Mouse (Mus musculus): Measurements from ENCODE around the gene Trib3.

The Trib3 gene

GRCm38 (mm10) chr2:152343329-152344213 lies at the start of gene Trib3:
Gene Trib3 (minus strand): TSS chr2:152344032.
- peak; percentile 89 for DNase-seq

- DNase-seq: no peak
Measured at GRCm38 (mm10) chr2:152393225-152394017, 49.6 kb upstream of the Trib3 start.

- DNase-seq: no peak
Measured at GRCm38 (mm10) chr2:152392786-152393185, 49.0 kb upstream of the Trib3 start.

DNA sequence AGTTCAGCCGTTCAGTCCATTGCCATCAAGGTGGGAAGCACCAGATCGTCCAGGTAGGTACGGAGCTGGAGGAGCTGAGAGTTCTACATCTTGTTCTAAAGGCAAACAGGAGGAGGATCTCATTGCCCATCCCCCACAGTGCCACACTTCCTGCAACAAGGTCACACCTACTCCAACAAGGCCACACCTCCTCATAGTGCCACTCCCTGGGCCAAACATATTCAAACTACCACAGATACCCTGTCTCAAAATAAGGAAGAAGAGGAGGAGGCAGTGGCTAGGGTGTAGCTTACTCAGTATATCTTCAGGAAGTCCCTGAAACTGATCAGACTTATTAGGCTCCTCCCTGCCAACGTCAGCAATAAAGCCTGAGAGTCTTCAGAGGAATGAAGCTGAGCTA lies 40.4 kb upstream of the Trib3 start:
- DNase-seq: no peak

DNA sequence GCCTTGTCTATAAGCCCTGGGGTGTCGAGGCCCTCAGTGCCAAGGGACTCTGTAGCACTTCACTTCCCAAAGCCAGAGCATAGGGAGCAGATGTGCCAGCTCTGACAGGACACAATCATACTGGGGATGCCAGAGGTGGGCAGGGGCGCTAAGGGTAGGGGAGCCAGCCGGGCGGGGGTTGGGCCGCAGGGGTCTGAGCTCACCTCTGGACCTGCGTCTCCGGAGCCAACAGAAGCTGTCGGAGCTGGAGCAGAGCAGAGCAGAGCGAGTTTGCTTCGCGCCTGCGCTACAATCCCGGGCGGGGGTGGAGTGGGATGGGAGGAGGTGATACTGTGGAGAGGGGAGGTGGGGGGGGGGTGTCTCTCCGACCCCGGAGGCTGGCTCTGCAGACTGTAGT lies 32.5 kb upstream of the Trib3 start, which contains the start of gene Nrsn2:
Nrsn2 (minus strand) TSS at position 294 of the 397 bp plus-strand sequence.
- no peak for DNase-seq

- DNase-seq: no peak
Measured at GRCm38 (mm10) chr2:152375652-152376344, 32.0 kb upstream of the Trib3 start.

DNA sequence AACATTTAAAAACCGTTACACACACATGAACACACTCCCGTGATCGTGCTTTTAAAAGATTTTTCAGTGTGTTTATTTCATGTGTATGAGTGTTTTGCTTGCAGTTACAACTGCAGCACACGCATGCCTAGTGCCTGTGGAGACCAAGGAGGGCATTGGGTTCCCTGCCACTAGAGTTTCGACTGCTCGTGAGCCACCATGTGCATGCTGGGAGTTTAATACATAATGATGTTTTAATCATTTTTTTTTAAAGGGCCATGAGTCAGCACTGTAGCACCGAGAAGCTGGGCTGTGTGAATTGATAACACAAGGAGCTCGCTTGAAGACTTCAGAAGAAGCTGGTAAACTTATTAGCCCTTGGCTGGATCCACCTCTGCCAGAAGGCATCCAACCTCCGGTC lies 29.7 kb upstream of the Trib3 start:
- no peak for DNase-seq

DNA sequence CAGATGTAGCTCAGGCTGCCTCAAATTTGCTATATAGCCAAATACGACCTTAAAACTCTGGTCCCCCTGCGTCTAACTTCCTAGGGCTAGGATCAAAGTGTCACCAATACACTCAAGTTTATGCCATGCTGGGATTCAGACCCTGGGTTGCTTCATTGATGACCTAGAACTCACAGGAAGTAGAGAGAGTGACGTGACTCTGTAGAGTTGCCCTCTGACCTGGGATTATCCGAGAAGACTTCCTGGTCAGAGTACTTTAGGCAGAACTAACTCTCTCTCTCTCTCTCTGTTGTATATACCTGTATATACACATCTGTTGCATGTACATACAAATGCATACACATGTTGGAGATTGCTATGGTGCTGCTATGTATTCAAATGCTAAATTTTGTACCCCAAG lies 28.8 kb upstream of the Trib3 start:
- no peak for DNase-seq

DNA sequence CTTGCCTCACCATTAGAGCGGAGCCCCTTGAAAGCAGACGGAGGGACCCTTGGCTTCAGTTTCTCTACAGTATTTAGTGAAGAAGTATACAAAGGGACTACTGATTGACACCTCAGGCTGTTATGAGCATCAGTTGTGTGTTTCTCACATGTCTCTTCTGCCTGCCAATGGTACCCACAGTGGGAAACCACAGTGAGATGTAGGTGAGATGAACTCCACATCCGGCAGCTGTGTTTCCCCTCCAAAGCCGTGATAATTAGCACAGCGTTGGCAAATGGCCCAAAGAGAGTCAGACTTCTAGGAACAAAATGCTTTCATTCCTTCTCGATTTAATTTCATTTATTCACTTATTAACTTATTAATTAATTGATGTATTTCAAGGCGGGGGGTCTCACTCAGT lies 28.3 kb upstream of the Trib3 start:
- no peak for DNase-seq

DNA sequence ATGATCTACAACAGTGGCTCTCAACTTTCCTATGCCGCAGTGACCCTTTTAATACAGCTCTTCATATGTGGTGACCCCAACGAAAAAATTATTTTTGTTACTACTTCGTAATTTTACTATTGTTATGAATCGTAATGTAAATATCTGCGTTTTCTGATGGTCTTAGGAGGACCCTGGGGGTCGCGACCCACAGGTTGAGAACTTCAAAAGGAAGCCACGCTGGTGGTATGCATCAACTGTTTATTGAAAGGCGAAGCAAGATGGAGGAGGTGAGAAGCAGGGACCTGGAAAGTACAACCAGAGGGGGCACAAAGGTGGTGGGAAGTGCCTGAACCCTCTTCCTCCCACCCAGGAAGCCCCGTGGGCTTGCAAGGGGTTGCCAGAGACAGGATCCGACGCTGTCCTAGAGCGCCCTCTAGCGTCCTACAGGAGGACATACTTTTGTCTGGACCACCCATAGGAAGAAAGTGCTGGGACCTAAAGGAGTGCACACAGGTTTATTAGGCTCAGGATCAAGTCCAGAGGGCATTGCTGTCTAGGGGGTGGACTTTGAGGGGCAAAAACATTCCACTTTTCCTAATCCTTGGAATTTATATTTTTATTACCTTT lies 24.8 kb upstream of the Trib3 start:
- peak; percentile 62 for DNase-seq

DNA sequence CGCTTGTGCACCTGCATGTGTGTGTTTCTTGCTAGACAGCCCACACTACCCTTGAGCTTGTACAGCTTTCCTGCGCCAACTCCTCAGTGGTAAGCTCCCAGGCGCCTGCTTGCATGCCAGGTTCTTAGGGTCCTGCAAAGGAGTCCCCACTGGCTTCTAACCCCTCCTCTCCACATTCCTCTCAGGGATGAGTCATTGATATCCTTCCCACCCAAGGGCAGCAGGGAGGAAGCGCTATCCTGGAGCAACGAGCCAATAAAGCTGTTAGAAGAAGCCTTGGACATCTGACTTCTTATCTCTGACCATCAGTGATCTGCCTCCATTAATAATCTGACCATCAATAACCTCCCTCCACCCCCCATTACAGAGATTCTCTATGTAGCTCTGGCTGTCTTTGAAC lies 24.1 kb upstream of the Trib3 start:
- no peak for DNase-seq

- peak; percentile 76 for DNase-seq
Measured at GRCm38 (mm10) chr2:152363245-152364147, 19.7 kb upstream of the Trib3 start.

DNA sequence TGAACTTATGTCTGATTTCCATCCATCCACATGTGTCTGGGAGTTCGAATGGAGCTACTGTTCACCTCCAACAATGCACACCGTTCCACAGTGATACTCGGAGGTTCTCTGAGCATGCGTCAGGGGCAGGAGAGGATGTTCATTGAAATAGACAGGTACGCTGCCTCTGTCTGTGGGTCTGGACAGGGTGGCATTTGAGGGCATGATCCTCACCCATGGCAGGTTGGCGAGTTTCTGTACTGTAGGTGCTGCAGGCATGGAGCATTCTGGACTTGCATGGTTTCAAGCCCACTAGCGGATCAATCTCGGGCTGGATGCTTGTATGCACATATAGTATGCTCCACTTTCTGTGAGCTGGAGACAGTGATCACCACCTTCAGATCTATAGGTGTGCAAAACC lies 17.4 kb upstream of the Trib3 start:
- DNase-seq: no peak

DNA sequence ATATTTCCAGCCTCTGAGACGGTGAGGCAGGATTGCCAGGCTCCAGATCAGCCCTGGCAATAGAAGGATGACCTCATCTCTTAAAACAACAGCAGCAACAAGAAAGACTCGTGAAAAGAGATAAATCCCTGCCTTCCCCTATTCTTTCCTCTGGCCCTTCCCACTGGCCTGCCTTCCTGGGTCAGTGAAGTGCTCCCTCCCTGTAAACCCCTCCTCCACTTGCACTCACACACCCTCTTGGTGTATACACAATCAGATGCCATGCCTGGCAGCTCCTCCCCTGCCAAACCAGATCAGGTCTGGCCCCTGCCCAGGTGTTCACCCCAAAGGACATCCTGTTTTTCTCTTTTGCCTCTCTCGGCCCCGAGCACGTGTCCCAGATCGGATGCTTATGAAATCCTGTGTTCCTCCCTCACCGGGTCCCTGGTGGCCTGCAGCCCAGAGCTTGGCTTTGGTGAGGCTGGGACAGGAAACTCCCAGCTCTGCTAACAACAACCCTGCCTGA lies 16.5 kb upstream of the Trib3 start:
- DNase-seq: no peak

DNA sequence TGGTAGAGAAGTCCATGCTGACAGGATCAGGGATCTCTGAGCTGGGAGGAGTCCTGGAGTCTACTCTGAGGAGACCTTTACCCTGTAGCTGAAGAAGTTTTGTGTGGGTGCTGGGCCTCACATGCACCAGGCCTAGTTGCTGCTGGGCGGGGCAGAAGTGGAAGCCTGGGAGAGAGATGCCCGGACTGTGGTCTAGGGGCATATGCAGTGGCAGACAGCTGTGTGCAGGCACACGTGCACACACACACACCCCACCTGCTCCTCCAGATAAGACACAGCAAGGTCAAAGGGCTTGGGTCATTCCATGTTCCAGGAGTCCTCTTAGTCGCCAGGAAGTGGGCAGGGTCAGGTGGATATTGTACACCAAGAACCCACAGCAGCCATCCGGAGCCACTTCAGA lies 15.8 kb upstream of the Trib3 start:
- no peak for DNase-seq

DNA sequence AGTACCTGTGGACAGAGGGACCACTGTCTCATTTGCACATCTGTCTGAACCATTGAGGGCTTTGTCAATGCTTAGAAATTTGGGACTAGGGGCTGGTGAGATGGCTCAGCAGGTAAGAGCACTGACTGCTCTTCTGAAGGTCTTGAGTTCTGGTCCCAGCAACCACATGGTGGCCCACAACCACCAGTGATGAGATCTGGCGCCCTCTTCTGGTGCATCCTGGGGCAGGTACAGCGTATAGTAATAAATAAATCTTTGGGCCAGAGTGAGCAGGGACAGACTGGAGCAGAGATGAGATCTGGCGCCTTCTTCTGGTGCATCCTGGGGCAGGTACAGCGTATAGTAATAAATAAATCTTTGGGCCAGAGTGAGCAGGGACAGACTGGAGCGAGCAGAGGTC lies 15.1 kb upstream of the Trib3 start:
- peak; percentile 49 for DNase-seq

- DNase-seq: no peak
Measured at GRCm38 (mm10) chr2:152357254-152357653, 13.4 kb upstream of the Trib3 start.

DNA sequence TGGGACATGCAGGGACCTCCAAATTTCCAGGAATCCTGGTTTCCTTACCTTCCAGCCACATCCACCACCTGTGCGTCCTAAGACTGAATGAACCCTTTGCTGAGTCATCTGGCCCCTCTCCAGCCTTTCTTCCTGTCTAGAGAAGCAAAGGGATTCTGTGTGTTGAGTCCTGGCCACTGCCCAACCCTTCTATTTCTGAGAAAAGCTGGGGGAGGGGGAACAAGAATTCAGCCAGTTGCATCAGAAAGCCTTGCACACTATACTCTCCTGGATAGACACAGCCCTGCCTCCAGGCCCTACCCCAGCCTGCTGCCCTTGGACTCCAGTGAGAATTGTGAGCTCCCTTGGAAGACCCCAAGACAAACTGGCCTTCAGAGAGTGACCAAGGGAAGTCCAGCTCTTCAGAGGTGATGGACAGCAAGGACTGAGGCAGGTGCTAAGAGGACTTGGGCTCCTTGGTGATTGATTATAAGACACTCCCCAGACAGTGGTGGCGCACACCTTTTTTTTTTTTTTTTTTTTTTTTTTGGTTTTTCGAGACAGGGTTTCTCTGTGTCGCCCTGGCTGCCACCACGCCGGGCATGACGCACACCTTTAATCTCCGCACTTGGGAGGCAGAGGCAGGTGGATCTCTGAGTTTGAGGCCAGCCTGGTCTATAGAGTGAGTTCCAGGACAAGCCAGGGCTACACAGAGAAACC lies 6.2 kb upstream of the Trib3 start:
- DNase-seq: peak; percentile 46

DNA sequence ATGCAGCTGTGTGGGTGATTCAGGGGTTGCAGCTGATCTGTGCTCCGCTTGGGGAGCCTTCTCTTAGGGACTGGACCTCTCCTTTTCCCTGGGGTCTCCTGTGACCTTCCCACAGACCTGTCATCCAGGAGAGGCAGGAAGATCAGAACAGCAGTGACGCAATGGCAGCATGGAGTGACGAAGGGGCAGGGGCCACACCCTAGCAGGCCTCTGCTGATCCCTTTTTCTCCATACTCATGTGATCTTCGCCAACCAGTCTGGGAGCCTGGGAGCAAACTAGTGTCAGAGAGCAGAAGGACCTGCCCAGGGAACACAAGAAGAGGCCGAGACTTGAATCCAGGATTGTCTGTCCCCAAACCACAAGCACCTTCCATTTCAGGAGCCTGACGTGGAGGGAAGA lies 5.4 kb upstream of the Trib3 start:
- peak; percentile 26 for DNase-seq

GRCm38 (mm10) chr2:152347722-152348121 lies 3.9 kb upstream of the Trib3 start:
- DNase-seq: no peak
